Mouse (Mus musculus) forelimb bud, embryonic 11.5 days (tissue): ENCODE measurements around the gene Lmnb2.
A peak's percentile ranks its signal among the peaks of the same experiment; 100 is the strongest.

ENCODE experiments used
- DNase-seq: peaks from one replicate; pipeline ENCODE4 v3.0.0-alpha.2; 2012; ENCODE audit warnings: low read depth, low spot score

Lmnb2 gene

GRCm38 (mm10) chr10:80917779-80918434 is at the start of gene Lmnb2:
Gene Lmnb2, minus strand, starts transcription at chr10:80918245.
- peak; percentile 66 for DNase-seq

GRCm38 (mm10) chr10:80967101-80967656 is 49.1 kb upstream of the Lmnb2 start:
- DNase-seq, result no peak

- DNase-seq, result no peak
Observed at GRCm38 (mm10) chr10:80966296-80966695, 48.3 kb upstream of the Lmnb2 start.

GRCm38 (mm10) chr10:80963031-80963975 is 45.3 kb upstream of the Lmnb2 start:
- DNase-seq, result no peak

GRCm38 (mm10) chr10:80962585-80962984 is 44.5 kb upstream of the Lmnb2 start:
- no peak for DNase-seq

GRCm38 (mm10) chr10:80962051-80962472 is 44.0 kb upstream of the Lmnb2 start:
- no peak for DNase-seq

- peak; percentile 75 for DNase-seq
Observed at GRCm38 (mm10) chr10:80960551-80961508, 42.8 kb upstream of the Lmnb2 start.

- no peak for DNase-seq
Observed at GRCm38 (mm10) chr10:80958979-80959637, 41.1 kb upstream of the Lmnb2 start.

GRCm38 (mm10) chr10:80957791-80958190 is 39.7 kb upstream of the Lmnb2 start:
- no peak for DNase-seq

- DNase-seq, result no peak
Observed at GRCm38 (mm10) chr10:80956901-80957300, 38.9 kb upstream of the Lmnb2 start.

GRCm38 (mm10) chr10:80956385-80956784 is 38.3 kb upstream of the Lmnb2 start:
- DNase-seq, result no peak

GRCm38 (mm10) chr10:80955536-80955935 is 37.5 kb upstream of the Lmnb2 start:
- DNase-seq, result peak; percentile 77

- DNase-seq, result no peak
Observed at GRCm38 (mm10) chr10:80954843-80955242, 36.8 kb upstream of the Lmnb2 start.

- DNase-seq, result no peak
Observed at GRCm38 (mm10) chr10:80954415-80954814, 36.4 kb upstream of the Lmnb2 start.

- no peak for DNase-seq
Observed at GRCm38 (mm10) chr10:80952449-80952848, 34.4 kb upstream of the Lmnb2 start.

- DNase-seq, result no peak
Observed at GRCm38 (mm10) chr10:80951761-80952390, 33.8 kb upstream of the Lmnb2 start.

GRCm38 (mm10) chr10:80950314-80950713 is 32.3 kb upstream of the Lmnb2 start:
- no peak for DNase-seq

- DNase-seq, result no peak
Observed at GRCm38 (mm10) chr10:80949081-80949480, 31.0 kb upstream of the Lmnb2 start.

GRCm38 (mm10) chr10:80948570-80948969 is 30.5 kb upstream of the Lmnb2 start:
- no peak for DNase-seq

GRCm38 (mm10) chr10:80947802-80948201 is 29.8 kb upstream of the Lmnb2 start:
- DNase-seq, result no peak
